Mouse (Mus musculus): ENCODE measurements around the gene Chmp1a.

The Chmp1a gene

DNA sequence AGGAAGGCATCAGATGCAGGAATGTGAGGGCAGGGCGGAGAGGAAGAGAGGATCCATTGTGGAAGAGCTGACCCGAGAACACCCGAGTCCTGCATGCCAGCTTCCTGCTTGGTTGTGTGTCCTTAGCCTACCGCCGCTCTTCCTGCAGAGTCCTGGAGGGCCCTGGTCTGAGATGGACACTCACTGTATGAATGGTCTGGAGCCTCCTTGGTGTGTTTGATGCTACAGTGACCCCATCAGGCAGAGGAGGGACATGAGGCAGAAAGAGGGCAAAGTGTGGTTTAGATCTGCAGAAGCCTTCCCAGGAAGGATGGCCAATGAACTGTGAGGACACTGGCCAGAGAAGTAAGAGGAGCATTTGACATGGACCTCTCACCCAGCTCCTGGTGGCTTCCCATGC, 57.4 kb downstream of the Chmp1a start:
- no peak for DNase-seq (ENCODE audit: low spot score)

Data from left cerebral cortex, adult 11 months (tissue).